Mouse (Mus musculus) CD8-positive naive resting alpha-beta T cell, adult 2 months (primary cell): Measurements from ENCODE around the gene Gins2.

ENCODE experiments used
- DNase-seq, 2 experiments: peaks; one replicate each; pipeline ENCODE4 v3.0.0; 2022; ENCODE audit warnings: low read depth in 2 of 2, low spot score in 2 of 2

Gins2 gene

DNA sequence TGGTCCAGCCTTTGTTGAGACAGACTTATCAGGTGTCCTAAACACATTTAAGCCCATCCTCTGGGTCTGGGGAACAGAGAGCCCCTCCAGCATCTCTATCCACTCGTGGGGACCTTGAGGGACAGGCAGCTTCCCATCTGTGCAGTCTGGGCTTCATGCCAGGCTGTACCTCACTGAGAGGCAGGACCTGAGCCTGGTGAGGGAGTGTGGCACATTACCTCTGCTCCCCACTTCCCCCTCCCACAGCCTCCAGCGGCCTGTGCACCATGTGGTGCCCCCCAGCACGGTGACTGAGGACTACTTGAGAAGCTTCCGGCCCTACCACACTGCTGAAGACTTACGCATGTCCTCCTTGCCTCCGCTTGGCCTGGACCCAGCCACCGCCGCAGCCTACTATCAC is 22.4 kb downstream of the Gins2 start:
- no peak for DNase-seq

DNA sequence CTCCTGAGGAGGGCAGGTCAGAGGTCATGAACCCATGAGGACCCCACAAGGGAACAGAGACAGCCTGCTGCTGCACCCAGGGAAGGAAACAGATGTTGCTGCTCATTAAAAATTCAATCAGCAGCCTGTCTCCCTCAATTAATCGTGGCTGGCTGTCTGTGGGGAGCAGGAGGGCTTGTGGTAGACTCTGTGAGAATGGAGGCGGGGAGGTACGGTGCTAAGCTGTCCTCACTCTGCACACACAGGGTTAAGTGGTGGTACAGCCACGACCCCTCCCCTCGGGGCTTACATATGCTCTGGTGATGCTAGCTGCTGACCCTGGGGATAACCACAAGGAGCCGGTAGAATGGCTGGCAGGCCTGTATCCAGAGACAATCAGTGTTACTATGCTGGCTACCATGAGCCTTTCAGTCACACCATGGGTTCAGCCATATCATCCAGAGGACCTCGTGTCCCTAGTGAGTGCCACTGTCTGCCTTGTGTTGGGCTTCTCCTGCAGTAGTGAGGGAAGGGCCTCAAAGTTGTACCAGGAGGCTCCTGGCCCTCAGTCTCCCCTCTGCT is 23.9 kb downstream of the Gins2 start:
- DNase-seq, result no peak

DNA sequence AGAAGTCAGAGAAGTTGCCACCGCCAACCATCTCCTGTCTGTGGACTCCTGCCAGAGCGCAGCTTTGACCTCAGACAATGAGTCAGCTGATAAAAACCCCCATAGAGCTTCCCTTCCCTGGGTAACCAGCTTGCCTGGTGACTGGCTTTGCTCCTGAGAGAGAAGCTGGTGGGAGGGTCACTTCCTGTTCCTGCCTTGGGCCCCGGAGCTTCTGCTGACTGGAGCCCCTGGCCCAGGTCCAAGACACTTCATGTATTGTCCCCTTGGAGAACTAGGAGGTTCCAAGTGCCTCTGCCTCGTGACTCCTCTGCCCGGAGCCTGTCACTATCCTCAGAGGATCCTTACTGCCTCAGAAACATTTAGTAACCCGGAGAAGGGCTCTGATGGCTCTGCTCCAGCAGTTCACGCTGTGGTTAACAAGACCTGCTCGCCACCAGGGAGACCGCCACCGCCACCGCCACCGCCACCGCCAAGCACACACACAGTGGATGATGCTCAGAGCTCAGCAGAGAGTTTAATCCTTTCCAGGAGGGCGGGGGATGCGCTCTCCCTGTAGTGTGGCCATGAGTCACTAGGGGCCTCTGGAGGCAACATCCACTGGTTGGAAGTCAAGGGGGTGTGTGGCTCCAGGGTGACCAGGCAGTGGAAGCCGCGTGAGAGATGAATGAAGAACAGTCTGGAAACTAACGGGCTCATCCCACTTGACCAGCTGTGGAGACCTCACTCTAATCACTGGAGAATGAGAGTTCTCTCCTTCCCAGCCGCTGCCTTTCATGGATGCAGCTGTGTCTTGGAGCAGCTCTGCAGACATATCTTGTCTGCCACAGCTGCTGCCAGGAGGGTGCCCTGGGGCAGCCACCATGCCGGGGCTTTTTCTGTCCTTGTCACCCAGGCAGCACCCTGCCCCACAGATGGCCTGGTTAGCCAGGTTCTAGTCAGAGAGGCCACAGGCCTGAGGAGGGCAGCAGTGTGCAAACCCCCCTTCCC is 25.0 kb downstream of the Gins2 start:
- no peak for DNase-seq

DNA sequence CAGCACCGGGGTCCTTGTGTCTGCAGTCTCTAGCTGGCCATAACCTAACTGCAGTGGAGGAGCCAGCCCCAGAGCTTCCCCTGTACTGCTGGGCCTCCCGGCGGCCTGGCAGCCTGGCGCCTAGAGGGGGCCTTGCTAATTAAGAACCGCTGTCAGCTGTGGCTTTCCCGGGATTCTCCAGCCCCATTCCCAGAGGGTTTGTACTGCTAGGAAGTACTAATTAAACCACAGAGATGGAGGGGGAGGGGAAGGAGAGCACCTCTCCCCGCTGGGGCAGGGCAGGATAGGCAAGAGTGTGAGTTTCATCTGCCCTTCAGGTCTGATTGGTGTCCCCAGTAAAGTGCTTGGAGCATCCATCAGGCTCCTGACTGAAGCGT is 25.8 kb downstream of the Gins2 start:
- no peak for DNase-seq

DNA sequence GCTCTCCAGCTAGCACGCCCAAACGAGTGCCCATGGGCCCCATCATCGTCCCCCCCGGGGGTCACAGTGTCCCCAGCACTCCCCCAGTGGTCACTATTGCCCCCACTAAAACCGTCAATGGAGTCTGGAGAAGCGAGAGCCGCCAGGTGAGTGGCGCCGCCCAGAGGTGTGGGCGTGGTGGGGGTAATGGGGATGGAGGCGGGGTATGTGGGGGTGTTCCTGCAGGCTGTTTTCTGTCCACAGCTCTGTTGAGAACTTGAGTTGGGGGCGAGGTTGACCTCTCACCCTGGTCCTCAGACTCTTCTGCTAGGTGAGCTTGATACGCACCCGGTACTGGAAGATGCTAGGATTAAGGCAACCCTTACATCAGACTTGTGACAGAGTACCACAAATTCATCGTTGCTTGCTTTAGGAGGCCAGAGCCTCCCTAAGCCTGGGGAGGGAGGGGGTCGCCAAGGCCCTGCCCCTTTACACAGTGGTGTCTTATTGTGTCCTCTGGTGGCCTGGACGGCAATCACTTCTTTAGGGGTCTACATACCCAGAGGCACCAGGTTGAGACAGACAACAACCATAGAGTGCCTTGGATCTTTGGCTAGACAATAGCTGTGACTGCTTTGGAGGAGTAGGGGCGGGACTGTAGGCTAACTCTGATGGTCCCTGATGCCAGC is 26.3 kb downstream of the Gins2 start:
- no peak for DNase-seq

DNA sequence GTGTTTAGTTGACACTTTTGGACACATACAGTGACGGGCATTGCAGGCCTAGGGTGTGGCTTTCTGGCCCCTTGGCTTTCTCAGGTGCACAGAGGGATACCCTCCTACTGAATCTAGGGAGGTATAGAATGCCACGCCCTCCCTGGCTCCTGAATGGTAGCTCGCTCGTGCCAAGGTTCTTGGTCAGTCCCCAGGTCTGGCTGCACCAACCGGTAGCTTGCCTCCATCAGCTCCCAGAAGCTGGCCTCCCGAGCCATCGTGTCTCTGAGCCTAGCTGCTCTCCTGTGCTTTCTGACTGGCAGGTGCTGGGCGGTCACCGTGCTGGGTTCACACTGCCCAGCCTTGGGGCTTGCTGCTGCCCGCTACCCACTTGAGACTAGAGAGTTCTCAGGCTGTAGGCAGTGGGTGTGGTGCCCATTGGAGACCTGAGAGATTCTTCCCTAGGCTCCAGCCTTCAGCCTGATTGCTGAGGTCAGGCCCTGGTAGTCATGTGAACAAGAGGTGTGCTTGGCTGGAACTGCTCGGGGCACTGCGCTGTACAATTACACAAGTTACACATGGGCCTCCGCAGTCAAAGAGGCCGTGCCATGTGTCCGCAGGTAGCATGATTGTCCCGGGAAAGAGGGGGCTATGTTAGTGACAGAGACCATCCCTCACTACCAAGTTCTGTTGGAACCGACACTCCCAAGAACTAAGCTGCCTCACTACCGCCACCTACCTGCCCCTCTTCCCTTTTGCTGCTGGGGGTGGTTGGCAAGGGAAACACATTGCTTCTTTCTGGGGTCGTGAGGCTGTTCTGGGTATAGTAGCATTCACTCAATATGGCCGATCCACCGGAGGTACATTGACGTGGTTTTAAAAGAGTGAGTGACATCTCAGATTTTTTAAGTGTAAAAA is 27.3 kb downstream of the Gins2 start:
- DNase-seq, result no peak

DNA sequence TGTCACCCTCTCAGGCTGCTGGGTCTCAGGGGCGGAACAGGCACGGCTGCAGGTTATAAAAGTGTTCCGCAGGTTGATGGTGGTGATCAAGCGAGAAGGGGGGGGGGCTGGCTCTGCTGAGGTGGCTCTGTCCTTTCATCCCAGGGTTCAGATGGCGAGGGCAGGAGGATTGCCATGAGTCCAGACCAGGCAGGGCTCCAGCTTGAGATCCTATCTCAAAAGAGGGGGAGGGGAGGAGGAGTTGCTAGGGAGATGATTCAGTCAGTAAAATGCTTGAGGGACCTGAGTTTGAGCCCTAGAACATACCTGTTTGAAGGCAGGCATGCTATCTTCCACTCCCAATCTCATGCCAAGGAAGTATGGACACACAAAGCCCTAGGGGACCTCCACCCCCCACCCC is 28.6 kb downstream of the Gins2 start:
- no peak for DNase-seq

DNA sequence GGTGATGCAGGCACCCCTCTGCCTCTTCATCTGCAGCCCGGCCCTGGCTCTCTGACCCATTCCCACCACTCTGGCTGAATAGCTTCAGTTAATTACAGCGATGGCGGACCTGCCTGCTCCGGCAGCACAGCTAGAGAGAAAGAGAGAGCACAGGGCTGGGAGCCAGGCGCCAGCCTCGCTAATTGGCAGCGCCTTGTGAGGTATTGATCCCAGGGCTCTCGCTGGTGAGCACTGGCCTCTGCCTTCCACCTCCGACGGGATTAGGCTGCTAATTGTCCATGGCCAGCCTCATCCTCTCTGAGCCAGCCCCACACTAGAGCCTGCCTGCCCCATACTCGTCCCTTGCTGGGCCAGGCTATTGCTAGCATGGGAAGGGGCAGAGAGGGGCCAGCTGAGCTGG is 29.4 kb downstream of the Gins2 start:
- no peak for DNase-seq

DNA sequence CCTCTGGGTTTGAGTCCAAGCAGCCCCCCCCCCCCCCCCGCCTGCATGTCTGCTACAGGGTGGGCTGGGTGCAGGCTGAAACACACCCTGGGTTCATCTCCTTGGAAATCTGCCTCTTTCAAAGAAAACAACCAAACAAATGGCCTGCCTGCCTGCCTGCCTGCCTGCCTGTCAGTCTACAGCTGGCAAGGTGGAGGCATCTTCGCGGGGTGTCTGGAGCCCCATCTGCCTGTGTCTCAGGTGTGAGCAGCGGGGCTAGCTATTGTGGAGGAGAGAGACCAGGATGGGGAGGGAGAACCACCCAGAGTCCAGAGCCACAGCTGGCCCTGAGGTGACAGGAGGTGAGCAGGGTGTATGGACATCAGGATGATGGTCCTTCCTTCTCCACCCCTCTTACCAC is 30.9 kb downstream of the Gins2 start:
- DNase-seq, result no peak

DNA sequence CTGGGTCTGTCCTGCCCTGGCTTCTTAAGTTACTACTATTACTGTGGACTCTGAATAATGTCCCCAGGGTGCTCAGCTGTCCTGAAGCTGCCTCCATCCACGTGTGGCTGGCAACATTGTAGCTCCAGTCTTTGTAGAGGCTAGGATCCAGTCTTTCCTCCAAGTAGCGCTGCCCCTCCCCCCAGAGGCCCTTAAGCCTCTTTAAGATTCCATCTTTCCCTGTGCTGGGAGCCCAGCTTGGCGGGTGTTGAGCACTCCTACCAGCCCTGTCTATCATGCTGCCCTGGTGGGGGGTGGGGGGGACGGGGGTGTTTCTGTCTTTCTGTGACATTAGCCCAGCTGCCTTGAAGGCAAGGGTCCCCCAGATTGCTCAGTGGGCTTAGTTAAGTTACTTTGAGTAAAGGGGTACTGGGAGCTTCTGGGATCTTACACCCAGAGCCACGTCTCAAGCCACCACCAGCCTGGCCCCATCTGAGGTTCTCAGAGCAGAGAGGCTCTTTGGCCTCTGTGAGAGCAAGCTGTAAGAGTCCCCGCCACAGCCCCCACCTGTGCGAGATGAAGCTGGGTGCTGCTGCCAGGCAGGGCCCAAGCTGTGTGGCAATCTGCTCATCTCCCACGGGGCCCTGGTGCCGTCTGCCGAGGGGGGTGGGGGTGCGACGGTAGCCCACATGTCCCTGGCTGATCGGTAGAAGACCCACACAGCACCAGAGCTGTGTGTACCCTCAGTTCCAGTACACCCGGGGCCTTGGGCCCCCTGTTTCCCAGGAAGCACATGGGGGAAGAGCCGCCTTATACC is 31.7 kb downstream of the Gins2 start:
- no peak for DNase-seq

DNA sequence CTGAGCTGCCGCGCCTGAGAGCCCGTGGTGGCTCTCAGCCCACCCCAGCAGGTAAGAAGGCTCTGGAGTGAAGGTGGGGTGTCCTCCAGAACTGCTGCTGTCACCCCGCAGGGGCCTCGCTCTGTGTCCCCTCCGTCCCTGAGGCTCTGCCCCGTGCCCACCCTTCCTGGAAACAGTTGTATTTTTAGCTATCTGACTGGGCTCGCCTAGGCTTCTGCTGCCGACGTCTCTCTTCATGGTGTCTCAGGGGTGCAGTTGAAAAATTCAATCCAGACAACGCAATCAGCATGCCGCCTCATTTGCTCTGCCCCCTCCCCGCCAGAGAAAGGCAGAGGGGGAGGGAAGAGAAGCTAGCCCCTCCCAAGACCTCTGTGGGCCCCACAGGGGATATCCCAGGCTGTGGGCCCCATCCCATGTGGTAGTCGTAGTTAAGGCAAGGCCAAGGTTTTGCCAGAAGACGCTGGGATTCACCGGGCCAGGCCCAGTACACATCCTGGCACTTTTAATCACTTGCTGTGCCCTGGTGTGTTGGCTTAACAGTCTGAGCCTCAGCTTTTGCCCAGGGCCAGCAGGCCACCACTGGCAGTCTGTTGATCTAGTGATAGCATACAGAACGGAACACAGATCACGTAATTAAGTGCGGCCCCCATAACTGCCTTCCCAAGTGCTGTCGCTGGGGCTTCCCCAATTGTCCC is 32.8 kb downstream of the Gins2 start:
- DNase-seq, result no peak

DNA sequence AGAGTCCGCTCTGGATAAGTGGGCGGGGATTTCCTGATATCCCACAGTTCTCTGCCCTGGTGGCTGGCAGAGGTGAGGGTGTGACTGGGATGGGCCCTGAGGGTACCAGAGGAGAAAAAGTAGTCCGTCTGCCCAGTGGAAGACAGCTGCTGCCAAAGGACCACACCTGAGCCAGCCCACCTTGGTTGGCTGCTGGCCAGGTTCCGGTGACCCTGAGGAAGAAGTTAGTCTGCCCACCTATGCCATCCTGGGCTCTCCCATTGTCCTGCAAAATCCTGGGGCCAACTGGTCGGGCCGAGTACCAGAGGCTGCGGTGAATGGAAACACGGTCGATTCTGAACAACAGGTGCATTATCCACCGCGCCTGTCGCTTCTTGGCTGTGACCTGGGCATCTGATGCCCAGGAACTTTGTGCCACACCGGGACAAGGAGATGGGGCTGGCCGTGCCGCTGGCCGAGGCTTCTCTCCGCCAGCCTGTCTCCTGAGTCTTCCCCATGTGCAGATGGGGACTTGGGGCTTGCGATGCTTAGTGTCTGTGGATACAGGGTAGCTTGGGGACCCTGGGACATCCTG is 34.6 kb downstream of the Gins2 start:
- no peak for DNase-seq

DNA sequence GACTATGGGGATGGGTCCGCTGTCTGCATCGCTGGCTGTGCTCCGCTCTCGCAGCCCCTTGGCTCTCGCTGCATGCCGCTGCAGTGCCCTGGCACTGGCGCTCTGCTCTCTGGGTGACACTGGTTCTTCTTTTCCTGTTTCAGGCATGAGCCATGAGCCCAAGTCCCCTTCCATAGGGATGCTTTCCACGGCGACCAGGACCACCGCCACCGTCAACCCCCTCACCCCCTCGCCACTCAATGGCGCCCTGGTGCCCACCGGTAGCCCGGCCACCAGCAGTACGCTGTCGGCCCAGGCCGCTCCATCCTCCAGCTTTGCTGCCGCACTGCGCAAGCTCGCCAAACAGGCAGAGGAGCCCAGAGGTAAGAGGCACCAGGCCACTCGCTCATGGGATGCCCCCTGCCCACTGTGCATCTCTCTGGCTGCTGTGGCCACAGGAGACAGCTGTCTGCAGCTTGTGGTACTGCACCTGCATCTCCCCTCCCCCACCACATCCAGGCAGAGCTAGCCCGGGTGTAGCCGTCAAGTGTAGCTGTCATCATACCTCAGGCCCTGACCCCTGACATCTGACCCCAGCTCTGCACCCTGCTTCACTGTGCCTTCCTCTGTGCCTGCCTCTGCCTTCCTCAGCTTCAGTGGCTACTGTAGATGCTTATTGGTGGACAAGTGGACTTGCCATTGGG is 35.5 kb downstream of the Gins2 start:
- DNase-seq, result no peak

DNA sequence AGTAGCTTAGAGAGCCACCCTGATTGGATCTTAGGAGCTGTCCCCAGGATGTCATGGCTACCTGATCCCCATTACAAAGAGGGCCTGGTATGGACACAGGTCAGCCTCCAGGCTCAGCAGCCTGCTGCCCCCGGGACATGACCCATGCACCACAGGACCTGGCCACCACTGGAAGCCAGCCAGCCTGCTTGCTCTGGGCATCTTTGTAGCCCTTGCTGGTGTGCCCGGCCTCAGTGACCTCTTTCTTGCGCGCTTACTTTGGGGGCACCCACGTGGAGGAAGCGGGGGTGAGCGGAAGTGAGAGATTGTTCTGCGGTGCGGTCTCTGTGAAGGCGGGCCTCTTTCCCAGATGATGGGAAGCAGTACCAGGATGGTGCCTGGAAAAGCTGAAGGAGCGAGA is 36.6 kb downstream of the Gins2 start:
- no peak for DNase-seq

DNA sequence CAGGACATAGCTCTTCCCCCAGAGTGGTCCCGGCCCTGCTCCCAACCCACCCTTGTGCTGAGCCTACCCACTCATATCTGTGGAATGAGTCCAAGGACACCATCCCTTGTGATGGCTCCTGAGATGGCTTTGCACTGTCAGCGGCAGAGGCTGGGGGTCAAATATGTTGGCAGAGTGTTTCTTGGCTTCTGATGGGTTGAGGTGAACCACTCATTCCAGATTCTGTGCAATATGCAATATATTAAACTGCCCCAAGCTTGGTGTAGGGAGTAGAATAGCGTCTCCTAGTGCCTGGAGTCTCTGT is 37.5 kb downstream of the Gins2 start:
- DNase-seq, result no peak

DNA sequence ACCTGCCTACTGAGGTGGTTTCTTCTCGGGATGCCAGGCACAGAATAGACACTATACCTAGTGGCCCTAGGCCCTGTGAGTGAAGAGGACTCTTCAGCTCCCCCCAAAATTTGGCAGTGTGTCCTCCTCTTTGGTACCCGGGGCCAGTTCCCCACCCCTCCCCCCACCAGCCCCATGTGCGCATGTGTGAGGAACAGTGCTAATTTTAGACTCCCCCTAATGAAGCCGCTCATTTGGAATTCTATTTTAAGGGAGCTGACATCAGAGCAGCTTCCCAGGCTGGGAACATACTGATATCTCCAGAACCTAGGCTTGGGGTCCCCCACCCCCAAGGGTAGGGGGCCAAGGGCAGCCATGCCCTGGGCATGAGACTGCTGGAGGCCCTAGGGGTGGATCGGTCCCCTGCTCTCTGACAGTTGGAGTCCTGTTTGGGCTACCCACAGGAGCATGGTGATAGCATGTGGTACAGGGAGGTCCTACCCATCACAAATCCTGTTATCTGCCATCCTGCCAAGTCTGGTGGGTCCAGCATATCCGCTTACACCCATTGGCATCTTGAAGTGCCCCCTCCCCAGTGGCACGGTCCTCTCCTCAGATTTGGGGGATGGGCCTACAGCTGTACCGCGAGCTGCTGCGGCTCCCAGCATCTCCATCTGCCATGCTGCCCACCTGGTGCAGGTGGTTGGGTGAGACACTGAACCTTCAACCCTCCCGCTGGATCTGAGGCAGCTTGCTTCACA is 38.0 kb downstream of the Gins2 start:
- DNase-seq, result no peak

DNA sequence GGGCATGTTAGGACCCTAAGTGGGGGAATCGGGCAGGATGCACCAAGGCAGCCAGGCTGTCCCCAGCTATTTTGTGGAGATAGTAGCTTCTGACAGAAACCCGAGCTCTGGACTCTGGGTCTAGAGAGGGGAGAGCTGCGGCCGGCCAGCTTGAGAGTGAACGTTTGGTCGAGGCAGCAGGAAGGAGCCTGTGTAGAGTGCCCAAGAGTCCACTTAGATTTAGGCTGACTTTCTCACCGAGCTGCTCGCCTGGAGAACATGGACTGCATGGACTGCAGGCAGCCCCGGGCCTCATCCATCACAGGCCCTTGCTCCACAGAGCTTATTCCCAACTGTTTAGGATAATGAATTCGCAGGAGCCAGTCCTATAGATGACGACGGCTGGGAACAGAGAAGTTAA is 38.7 kb downstream of the Gins2 start:
- no peak for DNase-seq

DNA sequence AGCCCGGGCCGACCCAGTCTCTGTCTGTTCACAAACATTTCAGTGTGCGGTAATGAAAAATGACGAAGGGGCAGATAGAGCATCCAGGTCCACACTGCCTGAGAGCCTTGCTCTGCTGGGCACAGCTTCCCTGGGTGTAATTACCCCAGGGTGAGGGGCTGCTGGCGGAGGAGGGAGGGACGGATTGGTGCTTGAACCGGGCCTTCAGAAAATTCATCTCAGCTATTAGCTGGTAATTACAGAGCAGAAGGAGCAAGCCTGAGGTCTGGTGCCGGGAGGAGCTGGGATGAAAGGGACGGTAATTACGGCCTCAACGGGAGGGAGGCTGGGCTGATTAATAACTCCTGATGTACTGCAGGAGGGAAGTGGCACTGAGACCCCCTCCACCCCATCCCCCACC is 39.2 kb downstream of the Gins2 start:
- DNase-seq, result no peak
